Mouse (Mus musculus) embryonic facial prominence, embryonic 14.5 days (tissue): ENCODE results near the gene Sbno2. TPM values are rescaled to one million over a fixed set of nuclear protein-coding genes. Genes with fewer than 3 reads are reported as not detected.
"Not testable (repeated sequence)": the region's sequence is repeated elsewhere in the genome, so short reads cannot be mapped to it uniquely, and the experiment has no call there.

Experiments
- ATAC-seq: fragments of 200-750 bp; cut with Nextera tagmentation; 2 replicates; pipeline ENCODE4 v1.8.0; 2017; ENCODE audit warnings: low read depth, moderate number of reproducible peaks, moderate TSS enrichment
- DNase-seq: peaks from one replicate; pipeline ENCODE4 v3.0.0-alpha.2; 2015; ENCODE audit warnings: low spot score
- H3K27ac ChIP-seq: fragments of 300-500 bp; sonication (generic); replicated peaks from 2 replicates; pipeline ENCODE4 v1.5.1; 2014; ENCODE audit warnings: low read depth, mild to moderate bottlenecking, low read length, moderate library complexity
- H3K27me3 ChIP-seq: fragments of 300-500 bp; sonication (generic); replicated peaks from 2 replicates; pipeline ENCODE4 v1.6.1; 2014; ENCODE audit warnings: low read length; ENCODE audit not compliant: control insufficient read depth, insufficient read depth
- H3K36me3 ChIP-seq: fragments of 300-500 bp; sonication (generic); 2 replicates; pipeline ENCODE4 v1.6.1; 2014; ENCODE audit warnings: low read length, mixed read lengths; ENCODE audit not compliant: control insufficient read depth, insufficient read depth
- H3K4me1 ChIP-seq: fragments of 300-500 bp; sonication (generic); 2 replicates; pipeline ENCODE4 v1.6.1; 2014; ENCODE audit warnings: antibody characterized with exemption, low read length; ENCODE audit not compliant: control insufficient read depth, insufficient read depth
- H3K4me2 ChIP-seq: fragments of 300-500 bp; sonication (generic); 2 replicates; pipeline ENCODE4 v1.6.1; 2014; ENCODE audit warnings: low read depth, mild to moderate bottlenecking, low read length, moderate library complexity, mixed read lengths
- H3K4me3 ChIP-seq: fragments of 300-500 bp; sonication (generic); 2 replicates; pipeline ENCODE4 v1.5.1; 2014; ENCODE audit warnings: low read depth, mild to moderate bottlenecking, low read length
- H3K9ac ChIP-seq: fragments of 300-500 bp; sonication (generic); 2 replicates; pipeline ENCODE4 v1.6.1; 2014; ENCODE audit warnings: low read depth, mild to moderate bottlenecking, low read length, moderate library complexity, mixed read lengths
- H3K9me3 ChIP-seq: fragments of 300-500 bp; sonication (generic); 2 replicates; pipeline ENCODE4 v1.6.1; 2016; ENCODE audit warnings: low read length; ENCODE audit not compliant: control insufficient read depth
- WGBS: fragments of 180-500 bp; shearing (Covaris S2); extraction: QIAGEN DNeasy Blood & Tissue Kit; methylation state at CpG from one replicate; pipeline ENCODE4 v1.1.7; 2014; 5-methylcytosine and 5-hydroxymethylcytosine counted together
- polyA plus RNA-seq: library from polyadenylated mRNA; unstranded; fragments of >200 nt; fragmentation: Nextera tagmentation; extraction: Ambion mirVana; gene quantifications from 2 replicates; pipeline ENCODE4 v1.2.1, GENCODE M21; 2014

Sbno2 gene
- polyA plus RNA-seq, 1 experiment from 2014 or later, result 14.1 TPM

DNA sequence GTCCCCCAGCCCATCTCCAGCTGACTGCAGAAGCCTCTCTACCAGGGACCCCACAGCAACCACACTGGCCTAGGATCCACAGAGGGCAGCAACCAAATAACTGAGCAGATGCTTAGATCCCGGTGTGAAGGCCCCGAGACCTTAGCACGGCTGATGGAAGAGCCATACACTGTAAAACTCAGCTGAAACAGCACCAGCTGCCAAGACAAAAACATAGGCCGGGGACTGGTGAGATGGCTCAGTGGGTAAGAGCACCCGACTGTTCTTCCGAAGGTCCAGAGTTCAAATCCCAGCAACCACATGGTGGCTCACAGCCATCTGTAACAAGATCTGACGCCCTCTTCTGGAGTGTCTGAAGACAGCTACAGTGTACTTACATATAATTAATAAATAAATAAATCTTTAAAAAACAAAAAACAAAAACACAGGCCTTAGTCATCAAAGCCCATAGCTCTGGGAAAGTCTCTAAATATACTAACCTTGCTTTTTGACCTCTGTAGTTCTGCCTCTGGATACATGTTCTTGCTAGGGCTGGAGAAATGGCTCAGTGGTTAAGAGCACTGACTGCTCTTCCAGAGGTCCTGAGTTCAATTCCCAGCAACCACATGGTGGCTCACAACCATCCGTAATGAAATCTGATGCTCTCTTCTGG, 63.8 kb downstream of the Sbno2 start:
- H3K9ac ChIP-seq, DNase-seq, H3K27ac ChIP-seq, ATAC-seq, H3K9me3 ChIP-seq, H3K4me1 ChIP-seq, H3K4me3 ChIP-seq, H3K27me3 ChIP-seq, H3K4me2 ChIP-seq: not testable (repeated sequence)
- WGBS, result 83% methylated on average over 8 of the region's 8 CpGs
- H3K36me3 ChIP-seq, result peaks cover 19% of the 10 kb centered on the region

DNA sequence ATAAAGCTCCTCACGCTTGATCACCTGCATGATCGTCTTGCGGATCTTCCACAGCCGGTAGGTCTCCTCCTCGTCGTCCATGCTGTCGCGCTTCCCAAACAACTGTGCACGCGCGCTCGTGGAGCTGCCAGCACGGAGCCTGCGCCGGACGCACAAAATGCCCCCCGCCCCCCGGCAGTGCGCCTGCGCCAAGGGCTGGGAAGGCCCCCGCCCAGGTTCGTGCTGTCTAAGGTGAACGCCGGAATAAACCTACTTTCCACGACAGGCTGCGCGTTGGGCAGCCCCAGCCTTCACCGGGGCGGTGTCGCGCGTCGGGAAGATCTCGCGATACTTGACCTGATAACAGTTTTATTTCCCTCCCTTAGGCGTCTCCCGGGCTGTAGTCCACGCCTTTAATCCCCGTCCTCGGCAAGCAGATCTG, 65.8 kb downstream of the Sbno2 start, which contains the start of gene Polr2e:
Gene Polr2e (minus strand): TSS at position 237 of the 421 bp plus-strand sequence.
- DNase-seq (peak; percentile 98), ATAC-seq (peak; percentile 99)
- peak within 1 kb of the TSS; percentile 77 for H3K9ac ChIP-seq
- H3K27ac ChIP-seq, result peak within 1 kb of the TSS; percentile 57; the same call in 1 of the 2 replicates
- under 1% methylated on average over 37 of the region's 40 CpGs for WGBS
- H3K4me1 ChIP-seq, result no peaks in the 10 kb centered on the region
- H3K4me2 ChIP-seq, result peak within 1 kb of the TSS; percentile 76
- H3K27me3 ChIP-seq, result no peaks in the 10 kb centered on the region
- peaks cover 39% of the 10 kb centered on the region for H3K36me3 ChIP-seq
- peak within 1 kb of the TSS; percentile 76 for H3K4me3 ChIP-seq
- no peaks in the 10 kb centered on the region for H3K9me3 ChIP-seq

DNA sequence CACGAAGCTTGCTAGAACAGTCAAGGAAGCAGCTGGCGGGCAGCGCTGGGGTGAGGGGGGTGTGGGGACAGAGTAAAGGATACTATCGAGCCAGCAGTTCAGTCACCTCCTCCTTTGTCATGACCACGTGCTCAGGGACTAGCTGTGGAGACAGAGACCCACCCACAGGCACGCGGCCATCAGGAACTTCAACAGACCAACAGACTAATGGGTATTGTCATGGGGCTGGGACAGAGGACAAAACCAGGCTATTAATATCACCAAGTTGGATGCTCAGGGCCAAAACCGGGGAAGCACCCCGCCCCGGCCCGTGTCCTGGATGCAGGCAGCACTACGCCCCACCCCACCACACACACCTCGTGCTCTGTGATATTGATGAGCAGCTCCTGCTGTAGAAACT, 68.5 kb downstream of the Sbno2 start:
- 95% methylated on average over 13 of the region's 13 CpGs for WGBS
- no peak for DNase-seq
- H3K36me3 ChIP-seq, result peaks cover 41% of the 10 kb centered on the region
- H3K9me3 ChIP-seq, result no peaks in the 10 kb centered on the region
- H3K4me2 ChIP-seq, result no peak overlapping the region
- 0 out of 2 replicates have a peak, but pooled peaks cover 7% of the 10 kb centered on the region for H3K4me1 ChIP-seq
- H3K9ac ChIP-seq, result no peak overlapping the region
- H3K4me3 ChIP-seq, result no peak overlapping the region
- no peak for ATAC-seq
- no peaks in the 10 kb centered on the region for H3K27me3 ChIP-seq
- H3K27ac ChIP-seq, result no peak overlapping the region

DNA sequence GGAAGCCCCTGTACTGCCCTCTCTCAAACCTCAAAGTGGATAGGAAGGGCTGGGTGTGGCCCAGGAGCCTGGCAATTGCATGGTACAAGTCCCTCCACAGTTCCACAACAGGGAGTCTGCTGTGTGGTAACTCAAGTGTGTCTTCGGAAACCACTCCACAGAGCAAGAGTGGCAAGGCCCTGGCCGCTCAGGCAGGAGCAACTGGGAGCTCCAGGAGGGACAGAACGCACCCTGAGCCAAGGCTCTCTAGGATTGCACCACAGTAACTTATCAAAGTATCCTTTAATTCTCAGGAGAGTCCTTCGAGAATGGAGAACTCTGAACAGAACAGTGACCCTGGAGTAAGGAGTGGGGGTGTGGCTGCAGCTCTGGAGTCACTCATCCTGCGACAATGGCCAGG, 69.7 kb downstream of the Sbno2 start:
- H3K27me3 ChIP-seq, result no peaks in the 10 kb centered on the region
- no peak overlapping the region for H3K9ac ChIP-seq
- H3K4me1 ChIP-seq, result 0 out of 2 replicates have a peak, but pooled peaks cover 7% of the 10 kb centered on the region
- 92% methylated on average over 5 of the region's 5 CpGs for WGBS
- no peak overlapping the region for H3K27ac ChIP-seq
- H3K4me2 ChIP-seq, result no peak overlapping the region
- no peak overlapping the region for H3K4me3 ChIP-seq
- ATAC-seq, result no peak
- DNase-seq, result no peak
- H3K36me3 ChIP-seq, result peaks cover 41% of the 10 kb centered on the region
- no peaks in the 10 kb centered on the region for H3K9me3 ChIP-seq

DNA sequence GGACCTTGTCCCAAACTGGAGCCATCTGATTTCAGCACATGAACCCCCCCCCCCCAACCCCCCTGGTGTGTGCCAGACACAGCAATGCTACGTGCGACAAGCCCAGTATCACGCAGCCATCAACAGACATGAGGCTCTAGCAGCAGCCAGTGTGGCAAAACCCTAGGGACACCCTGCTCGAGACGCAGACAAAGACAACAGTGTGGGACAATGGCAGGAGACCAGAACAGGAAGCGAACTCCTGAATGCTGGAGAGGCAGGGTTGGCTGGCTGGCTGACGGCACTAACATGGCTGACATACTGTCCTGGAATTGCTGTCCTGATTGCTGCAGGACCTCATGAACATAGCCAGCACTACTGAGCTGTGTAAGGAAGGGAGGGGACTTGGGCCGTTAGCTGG, 70.2 kb downstream of the Sbno2 start:
- Histone ChIP-seq H3K9ac (no peak overlapping the region), H3K4me1 (0 out of 2 replicates have a peak, but pooled peaks cover 7% of the 10 kb centered on the region), H3K27me3 (no peaks in the 10 kb centered on the region), H3K4me2 (no peak overlapping the region), H3K36me3 (peaks cover 41% of the 10 kb centered on the region), H3K4me3 (no peak overlapping the region), H3K27ac (no peak overlapping the region), H3K9me3 (no peaks in the 10 kb centered on the region)
- 71% methylated on average over 8 of the region's 8 CpGs for WGBS
- DNase-seq (no peak), ATAC-seq (no peak)

DNA sequence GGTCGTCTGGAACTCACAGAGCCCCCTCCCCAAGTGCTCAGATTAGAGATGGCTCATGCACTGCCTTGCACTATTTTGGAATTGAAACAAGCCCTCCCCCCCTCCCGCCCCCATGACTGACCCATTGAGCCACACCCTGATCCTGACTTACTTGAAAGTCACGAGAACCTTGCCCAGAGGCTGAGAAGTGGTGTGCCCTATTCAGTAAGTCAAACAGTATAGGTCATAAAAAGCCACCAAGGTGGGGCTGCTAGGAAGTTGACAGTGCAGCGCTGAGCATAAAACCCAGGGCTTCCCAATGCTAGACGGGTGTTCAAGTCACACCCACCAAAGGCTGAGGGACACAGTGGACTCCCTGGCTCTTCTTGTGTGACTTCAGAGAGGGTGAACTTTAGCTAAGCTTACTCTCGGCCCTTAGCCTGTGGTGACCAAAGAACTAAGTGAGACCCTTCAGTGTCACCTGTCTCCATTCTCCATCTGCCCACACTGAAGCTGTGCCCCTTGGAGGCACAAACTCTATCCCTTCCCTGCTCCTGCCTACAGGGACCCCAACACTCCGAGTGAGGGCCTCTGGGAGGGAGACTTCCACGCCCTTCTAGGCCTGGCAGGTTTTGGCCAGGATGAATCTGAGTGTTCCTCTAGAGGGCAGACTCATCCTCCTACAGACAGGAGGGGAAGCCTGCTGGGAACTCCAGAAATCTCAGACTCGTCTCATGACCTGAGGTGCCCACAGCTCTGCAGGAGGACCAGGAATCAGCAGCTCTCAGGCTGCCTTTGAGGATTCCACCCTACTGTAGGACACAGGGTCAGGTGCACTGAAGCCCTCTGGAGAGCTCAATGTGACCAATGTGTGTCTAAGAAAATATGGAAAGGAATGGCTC, 71.6 kb downstream of the Sbno2 start:
- Histone ChIP-seq H3K36me3 (peaks cover 41% of the 10 kb centered on the region), H3K9ac (peak overlapping the region; percentile 15; the same call in 1 of the 2 replicates), H3K9me3 (no peaks in the 10 kb centered on the region), H3K27ac (peak overlapping the region; percentile 21), H3K4me1 (0 out of 2 replicates have a peak, but pooled peaks cover 7% of the 10 kb centered on the region), H3K4me2 (no peak overlapping the region), H3K27me3 (no peaks in the 10 kb centered on the region), H3K4me3 (no peak overlapping the region)
- 0 out of 2 replicates have a peak, but pooled peaks have one; percentile 31 for ATAC-seq
- DNase-seq, result peak; percentile 68
- WGBS, result 38% methylated on average over 9 of the region's 9 CpGs

DNA sequence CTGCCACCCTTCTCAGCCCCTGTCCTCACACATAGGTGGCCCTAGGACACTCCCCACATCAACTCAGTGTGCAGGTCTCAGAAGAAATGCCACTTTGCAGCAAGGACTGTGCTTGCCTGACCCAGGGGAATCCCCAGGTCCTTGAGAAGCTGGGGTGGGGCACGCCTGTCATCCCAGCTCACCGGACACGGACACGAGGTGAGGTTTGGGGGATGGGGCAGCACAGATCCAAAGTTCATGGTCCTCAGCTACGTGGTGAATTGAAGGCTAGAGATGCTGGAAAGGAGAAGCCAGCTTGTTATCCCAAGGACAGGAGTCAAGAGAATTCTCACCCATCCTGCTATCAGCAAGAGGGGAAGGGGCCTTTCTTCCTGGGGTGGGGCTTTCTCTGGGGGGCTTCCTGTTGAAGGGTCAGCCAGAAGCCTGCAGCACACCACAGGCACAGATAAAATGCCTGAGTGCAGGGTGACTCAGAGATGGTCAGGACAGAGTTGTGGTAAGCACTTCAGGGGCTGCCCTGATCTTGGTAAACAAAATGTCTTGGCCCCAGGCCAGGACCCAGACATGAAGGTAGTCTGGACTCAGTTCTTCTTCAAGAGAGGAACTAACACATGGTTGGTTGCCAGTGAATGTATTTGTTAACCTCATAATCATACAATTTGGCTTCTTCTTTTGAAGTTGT, 72.4 kb downstream of the Sbno2 start:
- DNase-seq (peak; percentile 56), ATAC-seq (peak; percentile 32; the same call in 1 of the 2 replicates)
- H3K36me3 ChIP-seq, result peaks cover 36% of the 10 kb centered on the region
- H3K27ac ChIP-seq, result peak overlapping the region; percentile 44
- H3K27me3 ChIP-seq, result no peaks in the 10 kb centered on the region
- H3K9me3 ChIP-seq, result no peaks in the 10 kb centered on the region
- no peak overlapping the region for H3K9ac ChIP-seq
- 0 out of 2 replicates have a peak, but pooled peaks cover 7% of the 10 kb centered on the region for H3K4me1 ChIP-seq
- H3K4me3 ChIP-seq, result no peak overlapping the region
- WGBS, result 70% methylated on average over 5 of the region's 5 CpGs
- no peak overlapping the region for H3K4me2 ChIP-seq

DNA sequence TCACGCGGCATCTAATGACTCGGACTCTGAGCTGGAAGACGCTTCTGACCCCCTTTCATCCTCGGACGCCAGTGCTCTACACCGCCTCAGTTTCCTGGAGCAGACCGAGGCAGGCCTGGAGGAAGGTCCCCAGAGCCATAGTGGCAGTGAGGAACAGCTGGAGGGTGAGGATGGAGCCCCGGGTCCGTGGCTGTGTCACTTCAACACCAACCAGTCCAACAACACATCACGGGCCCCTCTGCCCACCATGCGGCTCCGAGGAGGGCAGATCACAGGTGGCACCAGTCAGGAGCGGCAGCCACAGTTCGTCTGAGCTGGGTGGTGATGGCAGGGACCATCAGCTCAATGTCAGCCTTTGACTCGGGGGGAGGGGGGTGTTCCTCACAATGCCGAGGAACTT, 74.6 kb downstream of the Sbno2 start:
- DNase-seq (no peak), ATAC-seq (no peak)
- H3K36me3 ChIP-seq, result peaks cover 14% of the 10 kb centered on the region
- 0 out of 2 replicates have a peak, but pooled peaks cover 7% of the 10 kb centered on the region for H3K4me1 ChIP-seq
- 77% methylated on average over 17 of the region's 17 CpGs for WGBS
- no peak overlapping the region for H3K4me2 ChIP-seq
- no peaks in the 10 kb centered on the region for H3K9me3 ChIP-seq
- H3K27me3 ChIP-seq, result no peaks in the 10 kb centered on the region
- H3K27ac ChIP-seq, result no peak overlapping the region
- H3K4me3 ChIP-seq, result no peak overlapping the region
- H3K9ac ChIP-seq, result peak overlapping the region; percentile 14; the same call in 1 of the 2 replicates
